Mouse (Mus musculus) testis, postnatal 14 days (tissue): ENCODE measurements around the gene Tead4.
A peak's percentile ranks its signal among the peaks of the same experiment; 100 is the strongest.

Experiments used
- DNase-seq: peaks from one replicate; pipeline ENCODE4 v3.0.0; 2021; ENCODE audit warnings: low spot score

Gene Tead4

DNA sequence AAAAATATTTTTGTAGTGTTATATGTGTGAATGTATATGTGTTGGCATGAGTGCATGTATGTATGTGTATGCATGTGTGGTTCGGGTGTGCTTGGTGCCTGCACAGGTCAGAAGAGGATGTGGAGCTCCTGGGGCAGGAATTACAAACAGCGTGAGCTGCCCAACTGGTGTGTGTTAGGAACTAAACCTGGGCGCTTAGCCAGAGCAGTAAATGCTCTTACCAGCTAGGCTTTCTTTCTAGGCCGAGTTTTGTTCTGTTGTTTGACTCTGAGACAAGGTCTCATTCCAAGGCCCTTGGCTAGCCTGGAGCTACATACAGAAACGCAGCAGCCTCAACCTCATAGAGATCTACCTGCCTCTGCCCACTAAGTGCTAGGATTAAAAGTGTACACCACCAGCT lies 9.3 kb downstream of the Tead4 start:
- no peak for DNase-seq

DNA sequence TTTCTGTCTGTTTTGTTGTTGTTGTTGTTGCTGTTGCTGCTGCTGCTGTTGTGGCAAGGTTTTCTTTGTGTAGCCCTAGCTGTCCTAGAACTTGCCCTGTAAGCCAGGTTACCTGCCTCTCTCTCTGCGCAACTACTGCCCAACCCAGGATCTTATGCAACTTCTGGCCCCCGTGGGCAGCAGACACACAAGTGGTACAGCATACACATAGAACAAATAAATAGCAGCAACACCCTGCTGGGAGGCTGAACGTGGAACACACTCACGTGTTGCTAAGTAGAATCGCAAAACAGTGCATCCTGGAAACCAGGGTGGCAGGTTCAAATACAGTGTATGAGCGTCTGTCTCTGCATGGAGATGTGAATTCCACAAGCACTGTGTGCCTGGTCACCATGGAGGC lies 11.9 kb downstream of the Tead4 start:
- DNase-seq, result no peak

DNA sequence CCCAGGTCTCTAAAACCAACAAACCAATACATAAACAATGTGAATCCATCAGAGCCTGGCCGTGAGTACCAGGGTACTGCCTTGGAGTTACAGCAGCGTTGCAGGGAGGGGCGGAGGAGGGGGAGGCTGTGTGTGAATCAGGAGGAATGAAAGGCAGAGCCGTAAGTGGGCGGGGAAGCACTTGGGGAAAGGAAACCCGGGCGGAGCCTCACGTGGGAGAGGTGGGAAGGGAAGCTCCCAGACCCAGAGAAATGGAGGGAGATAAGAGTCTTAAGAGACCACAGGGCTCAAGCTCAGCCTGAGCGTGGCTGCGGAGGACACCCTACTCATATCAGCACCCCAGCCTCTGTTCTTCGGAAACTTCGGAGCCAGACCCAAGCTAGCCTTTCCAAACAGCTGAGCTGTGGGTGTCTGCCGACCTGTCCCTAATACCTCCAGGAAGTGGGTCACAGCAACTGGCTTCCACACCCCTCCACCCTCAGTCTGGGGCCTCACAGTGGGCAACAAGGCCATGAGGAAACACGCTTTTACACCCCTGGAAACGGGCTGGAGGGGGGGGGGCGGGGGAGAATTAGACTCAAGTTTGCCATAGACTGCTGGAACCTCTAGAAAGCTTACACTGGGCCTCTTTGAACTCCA lies 14.7 kb downstream of the Tead4 start:
- DNase-seq, result peak; percentile 35

DNA sequence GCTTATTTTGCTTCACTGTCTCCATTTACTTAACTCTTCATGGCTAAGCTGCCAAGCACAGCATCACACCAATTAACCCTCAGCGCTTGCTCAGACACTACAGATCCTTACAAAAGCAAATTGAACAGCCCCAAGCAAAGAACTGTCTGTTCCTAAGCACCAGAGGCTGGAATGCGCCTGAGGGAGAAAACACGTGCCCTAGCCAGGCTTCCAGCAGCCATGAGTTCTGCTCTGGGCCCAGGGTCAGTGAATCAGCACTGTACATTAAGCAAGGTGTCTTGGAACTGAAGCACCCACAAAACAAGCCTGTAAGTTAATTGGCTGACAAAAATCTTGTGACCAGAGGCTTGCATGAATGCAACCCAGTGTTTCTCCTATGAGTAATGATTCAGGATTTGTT lies 18.5 kb downstream of the Tead4 start:
- no peak for DNase-seq

DNA sequence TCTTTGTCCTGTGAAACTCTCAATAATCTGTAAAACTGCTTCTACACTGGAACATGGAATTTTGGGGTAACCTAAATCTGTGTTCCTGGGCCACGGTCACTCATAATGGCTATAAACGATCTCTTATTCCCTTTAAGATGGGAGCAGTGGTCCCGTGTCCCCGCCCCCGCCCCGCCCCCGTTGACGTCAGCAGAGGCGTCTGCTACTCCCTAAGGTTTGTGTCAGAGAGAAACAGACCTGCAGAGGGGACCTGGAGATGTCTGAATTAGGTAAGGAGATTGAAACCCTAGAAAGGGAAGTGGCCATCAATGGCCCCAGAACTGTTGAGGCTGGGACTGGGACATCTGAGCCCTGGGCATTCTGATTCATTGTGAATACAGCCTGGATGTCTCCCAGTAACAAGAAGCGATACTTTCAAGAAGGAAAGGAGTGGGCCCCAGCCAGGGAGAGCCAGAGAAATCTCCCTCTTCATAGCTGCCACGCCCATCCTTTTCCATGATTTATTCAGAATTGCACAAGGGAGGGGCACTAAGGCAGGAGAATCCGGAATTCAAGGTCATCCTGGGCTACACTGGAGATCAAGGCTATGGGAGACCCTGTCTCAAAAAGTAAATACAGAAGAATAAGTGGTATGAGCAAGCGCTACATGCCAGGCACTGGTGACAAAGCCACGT lies 20.0 kb downstream of the Tead4 start:
- no peak for DNase-seq

DNA sequence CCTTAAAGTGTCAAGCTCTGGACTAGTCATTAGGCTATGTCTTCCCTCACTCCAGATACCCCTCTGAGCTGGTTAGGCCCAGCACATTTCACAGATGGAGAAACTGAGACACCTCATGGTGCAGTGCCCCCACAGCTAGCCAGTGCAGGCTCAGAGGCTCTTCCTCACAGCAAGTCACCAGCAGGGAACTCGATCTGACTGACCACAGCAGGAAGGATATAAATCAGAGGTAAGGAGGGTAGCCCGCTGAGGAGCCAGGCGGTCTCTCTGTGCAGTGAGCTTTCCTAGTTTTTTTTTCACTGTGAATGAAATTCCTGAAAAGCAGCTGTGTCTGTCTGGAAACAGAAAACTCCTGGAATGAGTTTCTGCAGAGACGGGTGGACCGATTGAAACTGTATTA lies 21.0 kb downstream of the Tead4 start:
- DNase-seq, result no peak

DNA sequence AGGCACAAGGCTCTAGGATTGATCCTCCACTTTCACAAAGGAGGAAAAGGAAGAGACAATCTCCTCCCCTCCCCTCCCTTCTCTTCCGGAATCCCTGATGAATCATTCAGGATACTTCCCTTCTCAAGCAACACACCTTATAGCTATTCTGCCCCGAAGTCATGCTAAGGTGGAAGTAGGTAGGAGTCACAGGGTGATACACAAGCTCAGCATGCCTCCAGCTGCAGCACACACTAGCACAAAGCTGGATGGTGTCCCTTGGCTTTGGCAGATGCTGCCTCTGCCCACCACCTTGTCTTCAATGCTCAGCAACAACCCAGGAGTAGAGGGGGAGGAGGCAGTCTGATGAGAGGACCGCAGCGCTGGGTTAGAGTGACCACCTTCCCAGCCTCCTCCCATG lies 21.5 kb downstream of the Tead4 start:
- DNase-seq, result no peak

DNA sequence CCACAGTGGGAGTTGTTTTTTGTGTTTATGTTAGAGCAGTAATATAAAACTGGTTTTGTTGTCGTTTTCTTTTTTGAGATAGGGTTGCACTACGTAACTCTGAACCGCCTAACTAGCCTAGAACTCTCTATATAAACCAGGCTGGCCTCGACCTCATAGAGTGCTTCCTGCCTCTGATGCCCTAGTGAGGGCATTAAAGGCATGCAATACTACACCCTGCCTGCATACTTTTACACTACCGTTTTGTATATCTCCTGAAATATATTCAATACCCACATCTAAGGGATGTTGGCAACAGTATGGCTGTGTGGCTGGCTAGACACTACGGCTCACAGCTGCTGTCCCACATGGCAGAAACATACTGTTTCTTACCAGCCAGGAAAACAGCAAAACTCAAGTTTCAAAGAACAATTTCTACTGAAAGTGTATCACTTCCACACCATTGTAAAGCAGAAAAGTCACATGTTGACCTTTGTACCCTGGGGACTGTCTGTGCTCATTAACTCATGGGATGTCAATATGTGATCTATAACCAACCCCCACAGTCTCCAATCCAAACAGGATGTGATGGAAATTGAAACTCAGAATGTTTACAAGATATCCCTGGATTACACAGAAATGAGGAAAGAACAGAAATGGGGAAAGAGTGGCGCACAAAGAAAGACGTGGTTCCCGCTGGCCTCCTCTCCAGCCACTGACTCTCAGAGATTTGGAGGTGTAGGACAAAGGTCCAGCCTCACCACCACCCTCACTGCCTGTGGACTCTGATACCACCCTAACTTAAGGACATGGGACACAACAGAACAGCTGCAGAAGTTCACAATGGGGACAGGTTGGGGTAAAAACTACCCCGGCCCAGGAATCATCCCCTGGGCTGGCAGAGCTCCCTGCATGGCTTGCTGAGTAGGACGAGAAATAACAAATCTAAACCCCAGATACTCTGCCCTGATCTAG lies 23.2 kb downstream of the Tead4 start:
- DNase-seq, result no peak

DNA sequence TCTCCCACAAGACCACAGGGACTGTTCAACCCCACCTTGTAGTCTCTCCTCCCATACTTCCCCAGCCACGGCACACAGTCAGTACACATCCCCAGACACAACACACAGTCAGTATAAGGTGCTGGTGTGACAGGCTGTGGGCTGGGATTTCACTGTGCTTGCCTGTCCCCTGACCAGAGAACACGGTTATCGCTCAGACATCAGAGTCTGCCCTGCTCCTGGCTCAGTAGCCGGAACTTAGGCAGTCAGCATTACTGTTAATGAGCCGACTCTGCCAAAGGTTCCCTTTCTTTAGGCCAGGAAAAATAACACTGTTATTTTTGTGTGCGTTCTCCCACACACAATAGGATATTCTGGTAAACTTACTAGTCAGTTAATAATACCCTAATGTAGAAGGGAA lies 24.3 kb downstream of the Tead4 start:
- no peak for DNase-seq

DNA sequence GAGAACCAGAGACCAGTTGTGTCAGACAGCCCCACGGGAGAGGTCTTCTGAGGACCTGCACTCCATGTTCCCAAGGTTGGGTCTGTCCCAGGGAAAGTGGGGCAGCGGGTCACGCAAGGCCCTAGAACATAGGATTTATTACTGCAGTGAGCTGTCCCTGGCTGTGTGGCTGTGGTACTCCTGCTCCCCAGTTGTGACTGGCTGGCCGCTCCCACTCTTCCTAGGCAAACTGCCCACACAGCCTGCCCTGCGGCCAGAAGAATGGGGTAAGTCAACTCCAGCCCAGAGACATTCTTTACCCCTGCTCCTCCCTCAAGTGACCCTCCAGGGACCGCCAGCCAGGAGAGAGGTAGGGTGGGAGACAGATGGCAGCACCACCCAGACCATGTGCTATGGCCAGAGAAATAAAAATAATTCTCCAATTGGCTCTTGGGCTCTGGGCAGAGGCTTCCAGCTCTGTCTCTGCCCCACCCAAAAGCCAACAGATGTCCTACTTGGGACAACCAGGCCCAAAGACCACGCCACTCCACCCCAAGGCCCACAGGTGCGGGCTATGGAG lies 25.0 kb downstream of the Tead4 start:
- peak; percentile 66 for DNase-seq

DNA sequence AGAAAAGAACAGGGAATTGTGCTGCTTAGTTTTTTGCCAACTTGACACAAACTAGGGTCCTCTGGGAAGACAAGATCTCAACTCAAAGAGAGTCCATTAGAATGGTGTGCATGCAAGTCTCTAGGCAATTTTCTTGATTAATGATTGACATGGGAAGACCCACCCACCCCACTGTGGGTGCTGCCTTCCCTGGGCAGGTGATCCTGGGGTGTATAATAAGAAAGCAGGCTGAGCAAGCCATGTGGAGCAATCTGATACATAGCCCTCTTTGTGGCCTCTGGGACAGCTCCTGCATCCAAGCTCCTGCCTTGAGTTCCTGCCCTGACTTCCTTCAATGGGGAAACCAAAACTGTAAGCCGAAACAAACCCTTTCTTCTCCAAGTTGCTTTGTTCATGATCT lies 27.1 kb downstream of the Tead4 start:
- DNase-seq, result no peak

DNA sequence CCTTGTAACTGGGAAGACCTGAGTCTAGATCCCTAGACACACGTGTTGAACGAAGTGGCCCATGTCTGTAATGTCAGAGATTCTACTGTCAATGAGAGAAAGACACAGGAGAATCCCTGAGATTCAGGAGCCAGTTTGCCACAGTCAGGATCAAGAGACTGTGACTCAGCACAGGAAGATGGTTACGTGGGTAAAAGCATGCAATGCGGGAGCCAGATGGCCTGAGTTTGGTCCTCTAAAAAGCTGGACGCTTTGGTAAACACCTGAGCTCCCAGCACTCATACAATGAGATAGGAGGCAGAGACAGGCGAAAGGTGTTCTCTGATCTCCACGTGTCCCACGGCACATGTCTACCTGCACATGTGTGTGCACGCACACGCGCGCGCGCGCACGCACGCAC lies 27.9 kb downstream of the Tead4 start:
- DNase-seq, result no peak

DNA sequence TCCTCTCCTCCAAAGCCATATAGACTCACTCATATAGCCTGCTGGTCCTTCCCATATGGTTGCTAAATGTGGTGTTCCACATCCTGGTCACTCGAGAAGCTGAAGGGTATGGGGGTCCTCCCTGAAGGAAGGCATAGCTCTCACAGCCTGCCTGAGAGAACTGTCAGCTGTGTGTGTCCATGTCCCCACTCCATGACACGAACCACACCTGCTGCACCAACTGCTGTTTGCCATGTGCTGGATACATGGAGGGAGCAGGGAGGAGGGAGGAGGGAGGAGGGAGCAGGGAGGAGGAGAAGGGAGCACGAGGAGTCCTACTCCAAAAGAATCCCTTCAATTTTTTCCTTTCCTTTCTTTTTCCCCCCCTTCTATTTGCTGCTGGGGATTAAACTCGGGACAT lies 30.8 kb downstream of the Tead4 start:
- no peak for DNase-seq

DNA sequence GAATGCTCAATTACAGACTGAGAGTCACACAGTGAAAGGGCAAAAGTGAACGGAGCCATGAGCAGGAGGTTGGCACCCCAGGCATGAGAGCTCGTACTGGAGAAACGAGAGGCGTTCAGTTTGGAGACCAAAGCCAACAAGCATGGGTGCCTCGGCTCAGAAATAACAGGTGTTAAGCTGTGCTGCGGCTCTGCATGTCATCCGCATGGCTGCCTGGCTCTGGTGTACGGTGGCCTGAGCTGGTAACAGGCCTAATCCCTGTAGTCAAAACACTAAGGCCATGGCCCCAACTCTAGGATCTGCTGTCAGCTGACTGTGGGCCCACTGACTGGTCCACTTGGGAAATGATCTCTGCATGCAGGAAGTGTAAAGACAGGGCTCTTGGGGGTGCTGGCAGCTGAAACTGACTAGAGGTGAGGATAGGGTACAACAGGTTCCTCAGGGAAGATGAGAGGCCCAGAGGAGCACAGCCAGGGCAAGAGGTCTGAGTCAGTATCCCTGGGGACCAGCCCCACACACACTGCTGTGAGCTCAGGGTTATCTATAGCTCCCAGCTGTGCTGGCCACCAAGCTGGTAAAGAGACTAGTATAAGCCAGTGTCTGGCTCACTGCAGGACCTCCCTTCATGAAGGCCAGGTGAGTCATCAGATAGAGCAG lies 35.6 kb downstream of the Tead4 start:
- DNase-seq, result no peak

DNA sequence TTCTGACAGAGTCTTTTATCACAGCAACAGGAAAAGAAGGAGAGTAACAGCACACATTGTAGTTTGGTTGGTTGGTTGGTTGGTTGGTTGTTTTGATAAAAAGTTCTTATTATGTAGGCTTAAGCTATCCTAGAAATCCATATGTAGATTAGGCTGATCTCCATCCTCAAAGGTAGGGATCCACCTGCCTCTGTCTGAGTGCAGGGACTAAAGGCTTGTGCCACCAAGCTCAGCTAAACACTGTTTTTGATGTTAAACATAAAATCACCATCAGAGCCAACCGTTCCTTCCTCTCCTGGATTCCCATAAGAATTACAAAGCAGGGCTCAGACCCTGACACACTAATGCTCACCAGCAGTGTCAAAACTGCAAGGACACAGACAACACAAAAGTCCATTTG lies 39.1 kb downstream of the Tead4 start:
- no peak for DNase-seq

DNA sequence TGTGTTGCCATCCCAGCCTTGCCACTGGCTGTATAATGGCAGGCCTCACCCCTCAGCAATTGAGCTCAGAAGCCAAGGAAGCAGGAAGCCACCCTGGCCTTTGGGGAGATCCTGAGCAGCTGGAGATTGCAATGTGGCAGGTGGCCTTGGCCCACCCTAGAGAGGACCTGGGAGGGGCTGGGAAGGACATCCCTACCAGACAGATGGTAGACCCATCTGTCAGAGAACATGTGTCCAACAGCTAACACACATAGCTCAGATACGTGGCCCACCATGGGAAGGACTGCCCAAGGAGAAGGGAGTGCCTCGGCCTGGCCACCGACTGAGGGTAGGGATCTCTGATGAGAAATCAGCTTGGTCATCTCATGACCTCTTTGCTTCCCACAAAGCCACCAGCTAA lies 41.4 kb downstream of the Tead4 start:
- no peak for DNase-seq

DNA sequence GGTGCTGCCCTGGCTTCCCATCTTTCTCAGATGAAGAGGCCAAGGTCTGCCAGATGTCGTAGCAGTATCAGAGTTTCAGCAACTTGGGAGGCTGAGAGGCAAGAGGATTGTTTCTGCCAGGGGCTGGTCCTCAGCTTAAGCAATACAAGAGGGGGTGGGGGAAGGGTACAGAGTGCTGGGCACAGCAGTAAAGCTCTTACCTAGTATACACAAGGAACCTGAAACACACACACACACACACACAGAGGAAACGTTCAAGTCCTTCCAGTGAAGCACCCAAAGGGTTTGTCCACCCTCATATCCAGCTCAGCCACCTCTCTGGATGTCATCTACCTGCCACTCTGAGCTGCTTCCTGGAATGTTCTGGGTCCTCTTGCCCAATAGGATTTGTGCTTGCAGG lies 44.7 kb downstream of the Tead4 start:
- no peak for DNase-seq

DNA sequence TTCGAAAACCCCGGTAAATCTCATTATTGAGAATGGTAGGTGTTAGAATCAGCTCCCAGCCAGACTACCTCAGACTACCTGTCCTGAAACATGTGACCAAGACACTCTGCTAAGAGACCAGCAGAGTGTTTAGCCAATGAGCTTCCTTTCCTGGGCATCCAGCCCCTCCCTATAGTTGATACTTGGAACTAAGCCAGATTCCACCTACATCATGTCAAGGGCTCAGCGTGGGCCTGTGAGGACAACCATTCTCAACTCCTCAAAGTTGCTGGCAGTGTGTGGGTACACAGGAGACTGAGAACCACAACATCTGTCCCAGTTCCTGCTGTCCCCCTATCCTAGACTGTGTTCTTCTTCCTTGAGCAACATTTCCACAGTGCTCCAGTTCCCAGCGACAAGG lies 45.3 kb downstream of the Tead4 start:
- DNase-seq, result no peak

DNA sequence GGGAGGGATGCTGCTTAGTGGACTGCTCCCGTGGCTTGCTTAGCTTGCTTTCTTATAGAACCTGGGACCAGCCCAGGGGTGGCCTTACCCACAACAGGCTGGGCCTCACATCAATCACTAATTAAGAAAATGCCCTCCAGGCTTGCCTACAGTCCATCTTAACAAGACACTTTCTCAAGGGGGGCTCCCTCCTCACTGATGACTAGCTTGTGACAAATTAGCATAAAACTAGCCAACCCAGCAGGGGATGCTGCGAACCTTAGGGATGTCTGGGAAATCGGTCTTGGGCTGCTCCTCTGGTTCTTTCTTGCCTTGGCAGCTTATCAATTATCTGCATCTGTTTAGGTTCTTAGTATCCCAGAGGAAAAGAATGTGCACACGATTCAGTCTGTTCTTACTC lies 46.1 kb downstream of the Tead4 start:
- no peak for DNase-seq

DNA sequence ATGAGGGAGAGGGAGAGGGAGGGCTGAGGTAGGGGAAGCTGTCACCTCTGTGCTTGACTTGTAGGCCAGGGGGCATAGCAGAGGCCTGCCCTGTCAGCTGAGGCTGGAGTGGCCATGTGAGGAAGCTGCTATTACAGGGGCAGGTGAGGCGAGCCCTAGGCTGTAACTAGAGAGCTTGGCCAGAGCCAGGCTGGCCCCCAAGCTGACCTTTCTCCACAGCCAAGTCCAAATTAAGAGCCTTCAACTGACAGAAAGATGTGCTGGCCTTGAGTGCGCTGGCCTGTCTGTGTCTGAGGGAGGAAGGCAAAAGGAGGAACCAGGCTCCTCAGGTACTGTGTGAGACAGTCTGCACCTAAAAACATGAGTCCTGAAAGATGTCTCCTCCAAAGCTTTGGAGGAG lies 47.5 kb downstream of the Tead4 start:
- no peak for DNase-seq

DNA sequence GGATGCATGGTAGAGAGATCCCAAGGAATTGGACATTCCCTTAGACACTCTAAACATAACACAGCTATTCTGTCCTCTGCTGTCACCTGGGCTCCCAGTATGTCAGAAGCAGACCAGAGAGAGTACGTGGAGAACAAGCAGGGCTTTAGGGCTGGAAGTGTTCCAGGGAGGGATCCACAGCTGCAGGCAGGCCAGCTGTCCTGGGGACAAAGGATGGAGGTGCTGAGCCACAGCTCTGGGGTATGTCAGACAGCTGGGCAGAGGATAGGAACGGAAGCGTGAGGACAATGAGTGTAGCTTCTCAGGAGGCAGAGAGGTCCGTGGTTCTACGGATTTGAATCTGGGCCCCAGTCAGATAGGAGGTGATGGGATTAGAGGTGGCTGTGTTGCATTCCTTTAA lies 50.0 kb downstream of the Tead4 start:
- DNase-seq, result no peak

DNA sequence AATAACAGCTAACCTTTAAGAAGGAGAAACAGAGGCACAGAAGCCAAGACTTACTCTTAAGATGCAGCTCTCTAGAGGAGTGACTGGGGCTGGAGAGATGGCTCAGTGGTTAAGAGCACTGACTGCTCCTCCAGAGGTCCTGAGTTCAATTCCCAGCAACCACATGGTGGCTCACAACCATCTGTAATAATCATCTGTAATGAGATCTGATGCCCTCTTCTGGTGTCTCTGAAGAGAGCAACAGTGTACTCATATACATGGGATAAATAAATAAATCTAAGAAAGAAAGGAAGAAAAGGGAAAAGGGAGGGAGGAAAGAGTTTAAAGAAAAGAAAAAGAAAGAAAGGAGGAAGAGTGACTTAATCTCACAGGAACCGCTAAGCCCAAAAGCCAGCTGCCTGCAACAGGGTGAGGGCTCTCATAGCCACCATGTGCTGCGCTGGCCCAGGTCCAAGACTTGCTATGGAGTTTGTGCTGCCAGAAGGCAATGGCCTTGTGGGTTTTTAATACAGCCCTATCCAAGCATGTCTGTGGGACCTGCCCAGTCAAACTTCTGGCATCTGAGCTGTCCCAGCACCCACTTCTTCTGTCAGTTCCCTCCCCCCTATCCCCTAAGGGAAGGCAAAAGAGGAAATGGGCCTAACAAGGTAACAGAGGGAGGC lies 63.4 kb downstream of the Tead4 start:
- DNase-seq, result no peak
